Mouse (Mus musculus) forebrain, embryonic 12.5 days (tissue): Measurements from ENCODE around the gene Sema3e. TPM values are rescaled to one million over a fixed set of nuclear protein-coding genes. Genes with fewer than 3 reads are reported as not detected.

Experiments
- ATAC-seq: fragments of 200-750 bp; cut with Nextera tagmentation; 2 replicates; pipeline ENCODE4 v1.8.0; 2017; ENCODE audit warnings: moderate TSS enrichment; ENCODE audit not compliant: low FRiP score
- H3K27ac ChIP-seq: fragments of 300-500 bp; sonication (generic); 2 replicates; pipeline ENCODE4 v1.5.1; 2016; ENCODE audit warnings: mild to moderate bottlenecking
- H3K27me3 ChIP-seq: fragments of 300-500 bp; sonication (generic); 2 replicates; pipeline ENCODE4 v1.6.1; 2016; ENCODE audit warnings: mild to moderate bottlenecking
- H3K36me3 ChIP-seq: fragments of 300-500 bp; sonication (generic); replicated peaks from 2 replicates; pipeline ENCODE4 v1.6.1; 2016; ENCODE audit warnings: mild to moderate bottlenecking
- H3K4me1 ChIP-seq: fragments of 300-500 bp; sonication (generic); 2 replicates; pipeline ENCODE4 v1.6.1; 2016
- H3K4me2 ChIP-seq: fragments of 300-500 bp; sonication (generic); 2 replicates; pipeline ENCODE4 v1.6.1; 2016; ENCODE audit warnings: mild to moderate bottlenecking, moderate library complexity
- H3K4me3 ChIP-seq: fragments of 300-500 bp; sonication (generic); replicated peaks from 2 replicates; pipeline ENCODE4 v1.5.1; 2016; ENCODE audit warnings: mild to moderate bottlenecking
- H3K9ac ChIP-seq: fragments of 300-500 bp; sonication (generic); 2 replicates; pipeline ENCODE4 v1.6.1; 2016; ENCODE audit warnings: mild to moderate bottlenecking
- H3K9me3 ChIP-seq: fragments of 300-500 bp; sonication (generic); 2 replicates; pipeline ENCODE4 v1.6.1; 2016
- WGBS: fragments of 180-500 bp; shearing (Covaris S2); methylation state at CpG from one replicate; pipeline ENCODE4 v1.1.7; 2016; 5-methylcytosine and 5-hydroxymethylcytosine counted together
- polyA plus RNA-seq: library from polyadenylated mRNA; unstranded; fragments of >200 nt; fragmentation: Nextera tagmentation; extraction: Ambion mirVana; gene quantifications from 2 replicates; pipeline ENCODE4 v1.2.1, GENCODE M21; 2016

The Sema3e gene
- polyA plus RNA-seq, 1 experiment from 2014 or later = 1.3 TPM

- 65% methylated on average over 3 of the region's 3 CpGs for WGBS
- H3K27ac ChIP-seq = no peak overlapping the region
- H3K4me2 ChIP-seq = no peak overlapping the region
- H3K4me3 ChIP-seq = no peak overlapping the region
- H3K27me3 ChIP-seq = no peaks in the 10 kb centered on the region
- no peaks in the 10 kb centered on the region for H3K36me3 ChIP-seq
- H3K9ac ChIP-seq = no peak overlapping the region
- ATAC-seq = no peak
- no peaks in the 10 kb centered on the region for H3K9me3 ChIP-seq
- H3K4me1 ChIP-seq = no peaks in the 10 kb centered on the region
Measured at GRCm38 (mm10) chr5:14167776-14168175, 142.7 kb downstream of the Sema3e start.

GRCm38 (mm10) chr5:14173355-14174183 is 148.5 kb downstream of the Sema3e start:
- H3K4me1 ChIP-seq = no peaks in the 10 kb centered on the region
- H3K27ac ChIP-seq = no peak overlapping the region
- WGBS = 81% methylated on average over 10 of the region's 10 CpGs
- H3K27me3 ChIP-seq = no peaks in the 10 kb centered on the region
- no peak overlapping the region for H3K4me2 ChIP-seq
- H3K9me3 ChIP-seq = no peaks in the 10 kb centered on the region
- H3K9ac ChIP-seq = no peak overlapping the region
- ATAC-seq = no peak
- no peaks in the 10 kb centered on the region for H3K36me3 ChIP-seq
- H3K4me3 ChIP-seq = no peak overlapping the region

DNA sequence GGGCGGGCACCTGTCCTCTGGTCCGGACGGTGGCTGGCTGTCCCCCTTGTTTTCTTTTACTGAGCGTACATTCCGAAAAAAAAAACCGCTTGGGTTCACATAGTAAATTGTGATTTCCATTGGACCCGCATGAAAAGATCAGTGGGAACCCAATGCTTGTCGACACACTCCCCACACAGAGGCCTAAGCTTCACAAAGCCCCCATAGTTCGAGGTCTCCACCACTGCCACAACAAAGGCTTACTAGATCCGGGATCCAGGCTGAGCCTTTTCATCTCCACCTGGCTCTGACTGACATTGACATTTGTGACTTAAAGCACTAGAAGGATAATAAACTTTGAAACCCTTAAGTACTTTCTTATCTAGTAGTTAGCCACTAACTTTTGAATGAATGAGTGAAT is 155.5 kb downstream of the Sema3e start:
- H3K4me1 ChIP-seq = no peaks in the 10 kb centered on the region
- no peak for ATAC-seq
- no peaks in the 10 kb centered on the region for H3K9me3 ChIP-seq
- H3K9ac ChIP-seq = no peak overlapping the region
- H3K4me3 ChIP-seq = no peak overlapping the region
- 82% methylated on average over 10 of the region's 10 CpGs for WGBS
- H3K27me3 ChIP-seq = no peaks in the 10 kb centered on the region
- H3K4me2 ChIP-seq = no peak overlapping the region
- no peaks in the 10 kb centered on the region for H3K36me3 ChIP-seq
- no peak overlapping the region for H3K27ac ChIP-seq

- Histone ChIP-seq H3K4me1 (no peaks in the 10 kb centered on the region), H3K4me2 (no peak overlapping the region), H3K36me3 (no peaks in the 10 kb centered on the region), H3K27me3 (no peaks in the 10 kb centered on the region), H3K9me3 (no peaks in the 10 kb centered on the region), H3K9ac (no peak overlapping the region), H3K4me3 (no peak overlapping the region), H3K27ac (no peak overlapping the region)
- ATAC-seq = no peak
- WGBS = 90% methylated on average over 11 of the region's 11 CpGs
Measured at GRCm38 (mm10) chr5:14182156-14182555, 157.1 kb downstream of the Sema3e start.

DNA sequence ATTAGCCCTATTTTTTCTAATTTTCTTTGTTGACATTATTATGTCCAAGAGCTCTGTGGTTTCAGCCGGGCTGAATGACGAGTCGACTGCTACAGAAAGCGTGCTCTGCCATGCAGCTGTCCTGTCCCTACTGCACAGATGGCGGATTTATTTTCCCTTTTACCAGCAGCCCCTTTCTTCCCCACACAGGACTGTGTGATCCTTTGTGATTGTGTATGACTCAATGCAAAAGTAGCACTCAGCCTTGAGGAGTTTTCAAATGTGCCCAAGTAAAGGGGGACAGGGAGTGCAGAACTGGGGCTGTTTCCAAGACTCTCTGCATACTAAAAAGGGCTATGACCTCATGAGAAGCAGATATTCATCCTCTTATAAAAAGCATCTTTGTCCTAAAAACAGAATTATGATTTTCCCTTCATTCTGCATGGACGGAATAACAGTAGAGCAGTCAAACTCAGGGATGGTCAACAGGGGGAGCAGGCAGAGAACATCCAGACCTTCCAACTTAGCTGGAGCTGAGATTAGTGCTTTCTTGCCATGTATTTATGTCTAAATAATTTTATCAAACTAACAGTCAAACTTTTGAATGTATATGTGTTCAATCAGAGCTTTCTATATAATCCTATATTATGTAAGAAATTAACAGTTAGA is 170.2 kb downstream of the Sema3e start:
- WGBS = 27% methylated on average over 6 of the region's 6 CpGs
- peak; percentile 93 for ATAC-seq
- H3K9me3 ChIP-seq = no peaks in the 10 kb centered on the region
- no peaks in the 10 kb centered on the region for H3K36me3 ChIP-seq
- peak overlapping the region; percentile 15; the same call in 1 of the 2 replicates for H3K4me2 ChIP-seq
- H3K4me1 ChIP-seq = peaks cover 5% of the 10 kb centered on the region; the same call in 1 of the 2 replicates
- H3K9ac ChIP-seq = no peak overlapping the region
- no peaks in the 10 kb centered on the region for H3K27me3 ChIP-seq
- H3K4me3 ChIP-seq = no peak overlapping the region
- H3K27ac ChIP-seq = peak overlapping the region; percentile 66; the same call in 1 of the 2 replicates

GRCm38 (mm10) chr5:14198344-14199040 is 173.4 kb downstream of the Sema3e start:
- Histone ChIP-seq H3K4me3 (no peak overlapping the region), H3K36me3 (no peaks in the 10 kb centered on the region), H3K4me1 (peaks cover 5% of the 10 kb centered on the region; the same call in 1 of the 2 replicates), H3K27me3 (no peaks in the 10 kb centered on the region), H3K27ac (no peak overlapping the region), H3K4me2 (no peak overlapping the region), H3K9ac (no peak overlapping the region), H3K9me3 (no peaks in the 10 kb centered on the region)
- ATAC-seq = no peak
- 82% methylated on average over 3 of the region's 3 CpGs for WGBS

DNA sequence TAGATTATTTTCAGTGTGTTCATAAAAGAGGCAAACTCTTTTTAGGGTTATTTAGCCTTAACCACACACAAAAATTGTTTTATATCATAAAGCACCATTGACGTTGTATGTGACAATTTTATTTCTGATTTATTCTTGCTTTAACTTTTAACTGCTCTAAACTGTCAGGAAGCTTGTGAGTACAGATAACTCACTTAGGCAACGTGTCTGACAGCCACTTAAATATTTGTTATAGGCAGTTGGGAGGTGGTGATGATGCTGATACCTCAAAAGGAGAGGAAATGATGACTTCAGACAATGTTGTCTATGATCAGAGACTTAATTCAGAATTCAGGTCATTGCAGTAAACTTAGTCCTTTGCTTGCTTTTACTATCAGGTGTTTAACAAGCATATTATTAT is 181.7 kb downstream of the Sema3e start:
- 79% methylated on average over 2 of the region's 2 CpGs for WGBS
- Histone ChIP-seq H3K9me3 (no peaks in the 10 kb centered on the region), H3K27me3 (no peaks in the 10 kb centered on the region), H3K9ac (no peak overlapping the region), H3K4me3 (no peak overlapping the region), H3K36me3 (no peaks in the 10 kb centered on the region), H3K27ac (no peak overlapping the region), H3K4me1 (no peaks in the 10 kb centered on the region), H3K4me2 (no peak overlapping the region)
- ATAC-seq = no peak

GRCm38 (mm10) chr5:14209962-14210361 is 184.9 kb downstream of the Sema3e start:
- no peak for ATAC-seq
- Histone ChIP-seq H3K27me3 (no peaks in the 10 kb centered on the region), H3K4me2 (no peak overlapping the region), H3K9ac (no peak overlapping the region), H3K9me3 (no peaks in the 10 kb centered on the region), H3K36me3 (no peaks in the 10 kb centered on the region), H3K4me1 (no peaks in the 10 kb centered on the region), H3K27ac (no peak overlapping the region), H3K4me3 (no peak overlapping the region)
- 86% methylated on average over 3 of the region's 3 CpGs for WGBS

DNA sequence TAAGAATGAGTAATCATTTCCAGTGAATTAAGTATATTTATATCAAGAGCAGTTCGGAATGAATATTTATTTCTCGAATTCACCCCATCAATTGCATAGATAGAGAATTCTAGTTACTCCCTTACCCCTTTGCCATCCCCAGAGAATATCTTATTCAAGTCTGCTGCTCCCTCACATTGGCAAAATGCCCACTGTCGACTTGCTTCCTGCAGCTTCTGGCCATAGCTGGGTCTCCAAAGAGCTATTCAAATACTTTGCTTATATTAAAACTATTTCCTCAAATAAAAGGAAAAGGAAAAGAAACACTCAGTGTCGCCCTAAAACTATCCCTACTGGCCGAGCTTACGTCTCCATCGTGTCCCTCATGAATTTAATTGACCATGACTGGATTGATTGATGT is 191.1 kb downstream of the Sema3e start:
- H3K4me1 ChIP-seq = no peaks in the 10 kb centered on the region
- 79% methylated on average over 7 of the region's 7 CpGs for WGBS
- ATAC-seq = no peak; the same call in 1 of the 2 replicates
- H3K36me3 ChIP-seq = no peaks in the 10 kb centered on the region
- no peak overlapping the region for H3K4me3 ChIP-seq
- no peaks in the 10 kb centered on the region for H3K27me3 ChIP-seq
- no peak overlapping the region for H3K9ac ChIP-seq
- no peak overlapping the region for H3K27ac ChIP-seq
- H3K9me3 ChIP-seq = no peaks in the 10 kb centered on the region
- H3K4me2 ChIP-seq = no peak overlapping the region

- 81% methylated on average over 4 of the region's 4 CpGs for WGBS
- no peaks in the 10 kb centered on the region for H3K36me3 ChIP-seq
- H3K27ac ChIP-seq = no peak overlapping the region
- no peak overlapping the region for H3K4me2 ChIP-seq
- H3K27me3 ChIP-seq = no peaks in the 10 kb centered on the region
- H3K9me3 ChIP-seq = no peaks in the 10 kb centered on the region
- ATAC-seq = peak; percentile 69
- no peaks in the 10 kb centered on the region for H3K4me1 ChIP-seq
- no peak overlapping the region for H3K4me3 ChIP-seq
- H3K9ac ChIP-seq = no peak overlapping the region
Measured at GRCm38 (mm10) chr5:14218677-14219076, 193.6 kb downstream of the Sema3e start.

DNA sequence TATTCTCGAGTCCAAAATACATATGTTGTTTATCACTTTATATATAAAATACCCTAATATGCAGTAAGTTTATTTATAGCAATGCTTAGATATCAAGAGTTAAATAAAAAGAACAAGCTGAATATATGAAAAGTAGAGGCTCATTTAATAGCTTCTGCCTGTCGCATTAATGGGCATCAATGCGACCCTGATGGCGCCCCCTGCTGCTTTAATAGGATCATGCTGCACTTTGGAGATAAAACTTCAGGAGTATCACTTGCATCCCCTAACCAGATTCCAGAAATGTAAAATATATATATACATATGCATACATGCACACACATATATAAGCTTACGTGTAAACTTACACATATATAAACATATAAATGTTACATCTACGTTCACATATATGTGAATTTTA is 199.4 kb downstream of the Sema3e start:
- Histone ChIP-seq H3K4me3 (no peak overlapping the region), H3K4me1 (no peaks in the 10 kb centered on the region), H3K4me2 (no peak overlapping the region), H3K27me3 (no peaks in the 10 kb centered on the region), H3K9me3 (no peaks in the 10 kb centered on the region), H3K9ac (no peak overlapping the region), H3K27ac (no peak overlapping the region), H3K36me3 (no peaks in the 10 kb centered on the region)
- 91% methylated on average over 6 of the region's 6 CpGs for WGBS
- ATAC-seq = no peak

GRCm38 (mm10) chr5:14231027-14231426 is 206.0 kb downstream of the Sema3e start:
- H3K36me3 ChIP-seq = no peaks in the 10 kb centered on the region
- no peak for ATAC-seq
- WGBS = 83% methylated on average over 3 of the region's 3 CpGs
- no peak overlapping the region for H3K9ac ChIP-seq
- H3K4me1 ChIP-seq = no peaks in the 10 kb centered on the region
- H3K4me3 ChIP-seq = no peak overlapping the region
- H3K4me2 ChIP-seq = no peak overlapping the region
- no peaks in the 10 kb centered on the region for H3K27me3 ChIP-seq
- no peak overlapping the region for H3K27ac ChIP-seq
- no peaks in the 10 kb centered on the region for H3K9me3 ChIP-seq
